Mouse (Mus musculus) retina, postnatal 7 days (tissue): ENCODE measurements around the gene BC035044.
"Not testable (repeated sequence)": the region's sequence is repeated elsewhere in the genome, so short reads cannot be mapped to it uniquely, and the experiment has no call there.

Experiments
- DNase-seq: peaks from one replicate; pipeline ENCODE4 v3.0.0-alpha.2; 2012; ENCODE audit warnings: low read depth, low spot score

Gene BC035044

DNA sequence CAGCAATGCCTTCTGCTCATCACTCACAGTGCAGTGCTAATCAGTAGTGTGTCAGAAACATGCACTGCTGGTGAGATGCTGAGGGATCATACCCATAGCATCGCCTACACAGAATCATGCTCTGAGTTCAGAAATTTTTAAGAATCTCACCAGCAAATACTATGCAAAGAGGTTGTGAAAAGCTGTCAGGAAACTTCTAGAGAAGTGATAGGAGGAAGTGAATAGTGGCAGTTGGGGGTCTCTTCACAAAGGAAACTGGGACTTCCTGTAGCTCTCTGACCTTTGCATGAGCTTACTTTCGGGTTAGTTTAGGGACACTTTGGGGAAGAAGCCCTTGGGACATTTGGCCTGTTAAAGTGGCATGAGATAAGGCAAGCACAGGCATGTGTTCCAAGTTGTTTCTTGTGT, at the start of gene BC035044:
Gene BC035044, minus strand, starts transcription at position 179 of the 408 bp plus-strand sequence.
- no peak for DNase-seq

GRCm38 (mm10) chr6:128935889-128936665, 45.2 kb upstream of the BC035044 start:
- not testable (repeated sequence) for DNase-seq

GRCm38 (mm10) chr6:128934081-128934480, 43.2 kb upstream of the BC035044 start, which contains the start of gene Clec2g:
TSS of gene Clec2g (plus strand) at chr6:128934381.
- not testable (repeated sequence) for DNase-seq

DNA sequence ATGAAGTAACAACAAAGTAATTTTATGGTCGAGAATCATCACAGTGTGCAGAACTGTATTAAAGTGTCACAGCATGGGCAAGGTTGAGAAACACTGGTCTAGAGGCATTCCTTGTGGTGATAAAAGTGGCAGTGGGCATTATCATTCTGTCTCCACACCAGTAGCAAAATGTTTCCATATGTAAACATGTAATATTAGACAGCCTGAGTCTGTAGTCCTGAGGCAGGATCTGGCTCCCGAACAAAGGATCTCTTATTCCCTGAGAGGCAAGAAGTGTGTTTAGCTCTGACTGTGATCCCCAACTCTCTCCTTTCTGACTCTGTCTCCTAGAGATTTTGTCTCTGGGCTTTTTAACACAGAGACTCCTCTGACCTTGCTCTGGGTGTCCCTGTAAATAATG, 42.1 kb upstream of the BC035044 start:
- no peak for DNase-seq

- DNase-seq = no peak
These were observed 26.4 kb upstream of the BC035044 start for GRCm38 (mm10) chr6:128917322-128917721.

GRCm38 (mm10) chr6:128913598-128914254, 22.8 kb upstream of the BC035044 start:
- DNase-seq = no peak

DNA sequence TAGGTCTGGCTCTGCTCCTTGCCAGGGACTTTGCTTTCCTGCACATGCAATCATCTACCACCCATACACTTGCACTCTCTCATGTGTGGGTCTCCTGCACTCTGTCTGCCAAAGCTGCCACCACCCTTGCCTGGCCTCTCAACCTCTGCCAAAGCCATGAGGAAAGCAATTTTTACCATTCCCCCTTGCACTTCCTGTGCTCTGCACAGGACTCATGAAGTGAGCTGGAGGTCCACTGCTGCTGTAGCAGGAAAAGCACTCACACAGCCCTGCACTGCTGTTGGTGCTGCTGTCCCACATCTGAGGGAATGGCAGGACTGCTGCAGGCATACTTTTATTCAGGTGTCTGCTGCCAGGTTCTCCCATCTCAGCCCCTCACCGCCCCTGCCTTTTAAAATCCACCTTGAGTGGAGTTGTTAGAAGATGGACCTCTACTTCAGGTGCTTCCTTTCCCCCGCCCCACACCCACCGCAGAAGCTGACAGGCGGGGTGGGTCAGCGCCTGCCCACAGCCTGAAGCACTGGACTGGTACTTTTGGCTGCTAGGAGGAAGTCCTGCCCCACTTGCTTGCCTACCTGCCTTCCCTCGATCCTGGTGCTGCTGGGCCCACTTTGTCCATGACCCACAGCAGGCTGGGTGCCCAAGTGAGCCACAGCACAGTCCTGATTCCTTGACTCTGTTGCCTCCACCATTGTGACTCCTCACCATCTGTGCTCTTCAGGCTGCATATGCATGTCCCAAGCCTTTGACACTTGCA, 10.0 kb upstream of the BC035044 start:
- DNase-seq = not testable (repeated sequence)

- DNase-seq = no peak
These were observed 9.1 kb upstream of the BC035044 start for GRCm38 (mm10) chr6:128900044-128900443.

DNA sequence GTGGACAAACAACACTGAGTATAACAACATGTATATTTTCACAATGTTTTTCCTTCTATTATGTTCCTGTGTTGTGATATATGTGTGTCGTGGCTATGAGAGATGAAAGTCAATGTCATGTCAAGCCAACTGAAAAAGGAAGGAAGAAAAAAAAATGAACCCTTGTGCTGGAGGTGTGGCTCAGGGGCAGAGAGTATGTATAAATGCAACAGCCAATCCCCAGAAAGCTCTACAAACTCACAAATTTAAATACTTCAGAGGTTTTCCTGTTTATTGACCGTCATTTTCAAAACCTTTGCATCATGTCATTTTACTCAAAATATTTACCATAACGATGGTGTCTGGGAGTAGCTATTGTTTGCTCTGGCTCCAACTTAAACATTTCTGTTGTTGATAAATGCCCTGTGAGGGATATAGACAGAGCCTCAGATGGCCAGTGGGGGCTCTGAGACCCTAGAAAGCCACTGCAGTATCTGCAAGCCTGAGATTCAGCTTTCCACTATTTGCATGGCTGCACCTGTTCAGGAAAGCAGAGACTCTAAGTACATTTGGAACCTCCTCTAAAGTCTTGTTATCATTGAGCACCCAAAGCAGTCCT, 4.6 kb upstream of the BC035044 start:
- no peak for DNase-seq

GRCm38 (mm10) chr6:128888834-128889233, 2.1 kb downstream of the BC035044 start:
- no peak for DNase-seq

DNA sequence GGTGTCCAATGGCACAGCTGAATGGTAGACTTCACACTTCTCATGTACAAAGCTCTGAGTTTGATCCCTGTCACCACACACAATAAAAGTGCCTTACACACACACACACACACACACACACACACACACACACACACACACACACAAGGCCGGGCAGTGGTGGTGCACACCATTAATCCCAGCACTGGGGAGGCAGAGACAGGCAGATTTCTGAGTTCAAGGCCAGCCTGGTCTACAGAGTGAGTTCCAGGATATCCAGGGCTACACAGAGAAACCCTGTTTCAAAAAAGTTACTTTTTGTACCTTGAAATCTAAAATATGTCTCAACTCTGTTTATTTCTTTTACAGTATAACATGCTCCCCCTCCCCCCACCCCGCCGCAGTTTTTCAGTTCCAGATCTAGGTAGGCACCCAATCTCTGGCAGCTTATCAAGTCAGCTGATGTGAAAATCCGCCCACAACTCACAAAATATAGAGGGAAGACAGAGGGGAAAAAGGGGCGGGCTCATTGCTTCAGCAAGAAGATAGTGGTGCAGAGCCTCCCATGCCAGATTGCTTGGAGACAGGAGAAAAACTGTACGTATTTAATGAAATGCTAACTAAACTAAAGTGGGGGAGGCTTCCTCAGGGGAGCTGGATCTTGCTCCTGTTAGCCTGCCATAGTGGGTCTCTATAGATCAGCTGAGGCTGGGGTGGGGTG, 3.7 kb downstream of the BC035044 start, which contains the start of gene Clec2i:
Gene Clec2i, plus strand, starts transcription at position 498 of the 700 bp plus-strand sequence.
- not testable (repeated sequence) for DNase-seq

- DNase-seq = no peak
These were observed 18.9 kb downstream of the BC035044 start for GRCm38 (mm10) chr6:128871910-128872610.

DNA sequence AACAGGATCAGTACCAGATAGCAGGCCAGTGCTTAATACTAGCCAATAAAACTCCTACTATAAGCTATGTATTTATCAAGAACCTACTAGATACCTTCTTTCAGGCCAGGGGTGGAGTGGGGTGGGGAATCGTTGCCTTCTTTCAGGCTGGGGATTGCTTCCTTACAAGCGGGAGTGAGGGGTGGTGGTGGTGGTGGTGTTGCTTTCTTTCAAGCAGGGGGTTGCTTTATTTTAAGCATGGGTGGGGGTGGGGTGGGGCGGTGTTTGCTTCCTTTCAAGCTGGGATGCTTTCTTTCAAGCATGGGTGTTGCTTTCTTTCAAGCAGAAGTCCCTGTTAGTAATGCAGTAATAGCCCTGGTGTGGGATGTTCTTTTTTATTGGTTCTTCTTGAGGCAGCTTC, 22.1 kb downstream of the BC035044 start:
- DNase-seq = no peak

DNA sequence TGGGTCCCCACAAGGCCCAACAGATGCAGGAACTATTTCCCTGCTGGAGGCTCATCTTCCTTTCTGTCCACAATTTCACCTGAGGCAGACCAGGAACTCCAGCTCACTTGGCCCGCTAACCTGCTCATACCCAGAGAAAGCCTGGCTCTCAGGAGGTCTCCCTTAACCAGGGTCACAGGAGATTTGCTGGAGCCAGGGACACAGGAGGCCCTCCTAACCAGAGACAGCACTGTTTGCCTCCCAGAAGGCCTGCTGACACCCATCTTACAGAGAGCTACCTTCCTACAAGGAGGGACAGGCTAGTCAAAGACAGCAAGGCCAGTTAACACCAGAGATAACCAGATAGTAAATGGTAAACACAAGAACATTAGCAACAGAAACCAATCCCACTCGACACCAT, 33.0 kb downstream of the BC035044 start:
- DNase-seq = no peak

DNA sequence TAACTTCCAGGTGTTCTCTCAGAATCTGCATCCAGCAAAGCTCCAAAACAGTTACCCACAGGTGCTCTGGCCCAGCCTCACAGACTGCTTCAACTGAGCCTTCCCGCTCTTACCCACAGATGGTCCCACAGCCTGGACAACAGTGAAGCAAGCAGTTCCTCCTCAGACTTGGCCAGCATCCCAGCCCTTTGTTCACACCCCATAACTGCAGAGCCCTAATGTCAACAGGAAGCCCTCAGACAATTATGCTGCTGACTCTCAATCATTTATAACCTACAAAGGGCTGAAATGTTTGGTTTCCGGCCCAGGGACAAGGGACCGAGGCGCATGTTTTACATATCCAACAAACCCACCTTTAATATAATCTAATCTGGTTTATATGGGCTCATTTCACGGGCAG, 34.7 kb downstream of the BC035044 start:
- no peak for DNase-seq

GRCm38 (mm10) chr6:128855477-128855876, 35.4 kb downstream of the BC035044 start:
- no peak for DNase-seq

GRCm38 (mm10) chr6:128854895-128855294, 36.0 kb downstream of the BC035044 start:
- no peak for DNase-seq

- DNase-seq = no peak
These were observed 36.7 kb downstream of the BC035044 start for GRCm38 (mm10) chr6:128854024-128854820.

GRCm38 (mm10) chr6:128852766-128853165, 38.2 kb downstream of the BC035044 start:
- DNase-seq = no peak

- no peak for DNase-seq
These were observed 39.8 kb downstream of the BC035044 start for GRCm38 (mm10) chr6:128851151-128851550.
